Mouse (Mus musculus) layer of hippocampus, adult 9-11 months (tissue): ENCODE results near the gene Pard6b.
"Not testable (repeated sequence)": the region's sequence is repeated elsewhere in the genome, so short reads cannot be mapped to it uniquely, and the experiment has no call there.

Experiments used
- DNase-seq: peaks from one replicate; pipeline ENCODE4 v3.0.0; 2022

The Pard6b gene

DNA sequence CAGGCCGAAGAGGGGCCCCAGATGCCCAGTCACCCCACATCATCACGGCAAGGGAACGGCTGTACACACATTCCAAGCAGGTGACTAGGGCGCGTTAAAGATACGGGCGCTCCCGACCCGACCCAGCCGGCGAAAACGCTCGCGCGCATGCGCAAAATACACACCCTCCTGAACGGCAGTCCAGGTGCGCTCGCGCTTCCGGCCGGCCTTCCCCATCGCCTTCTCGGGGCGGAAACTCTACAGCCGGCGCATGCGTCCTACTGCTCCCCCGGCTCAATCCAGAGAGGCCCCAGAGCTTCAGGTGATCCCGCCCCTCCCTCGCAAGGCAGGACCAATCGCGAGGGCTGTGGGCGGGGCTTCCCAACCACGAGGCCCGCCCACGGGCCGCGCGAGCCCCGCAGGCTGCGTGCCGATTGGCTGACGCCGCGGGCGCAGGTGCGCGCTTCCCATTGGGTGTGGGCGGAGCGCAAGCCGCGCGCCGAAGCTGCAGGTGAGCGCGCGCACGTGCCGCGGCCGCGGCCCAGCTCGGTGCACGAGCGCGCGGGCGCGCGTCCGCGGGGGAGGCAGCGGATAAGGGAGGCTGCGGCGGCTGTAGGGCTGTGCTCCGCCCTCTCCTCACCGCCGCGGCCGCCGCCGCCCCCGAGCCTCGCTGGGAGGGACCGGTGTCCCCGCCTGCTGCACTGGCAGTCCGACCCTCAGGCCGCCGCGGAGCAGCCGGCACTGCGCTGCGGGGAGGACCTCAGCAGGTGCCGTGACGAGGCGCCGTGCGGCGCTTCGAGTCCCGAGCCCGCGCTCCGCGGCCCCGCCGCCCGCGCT, at the start of gene Pard6b:
TSS of gene Pard6b (plus strand) at position 574 of the 816 bp plus-strand sequence.
- peak; percentile 99 for DNase-seq

DNA sequence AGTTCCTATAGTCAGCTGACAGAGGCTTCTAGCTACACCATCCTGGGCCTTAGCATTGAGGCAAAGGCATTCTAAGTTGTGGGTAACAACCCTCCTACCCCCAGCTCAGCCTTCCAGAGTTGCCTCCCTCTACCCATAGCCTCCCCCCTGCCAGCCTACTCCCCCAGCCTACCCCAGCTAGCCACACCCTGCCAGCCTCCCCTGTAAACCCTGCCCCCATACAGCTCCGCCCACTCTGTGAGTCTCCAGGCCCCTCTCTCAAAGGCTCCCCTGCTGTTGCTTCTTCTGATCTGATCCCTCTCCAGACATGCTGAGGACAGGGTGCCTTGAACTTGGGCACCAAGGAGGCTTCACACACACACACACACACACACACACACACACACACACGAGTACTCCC, 49.0 kb upstream of the Pard6b start:
- no peak for DNase-seq

DNA sequence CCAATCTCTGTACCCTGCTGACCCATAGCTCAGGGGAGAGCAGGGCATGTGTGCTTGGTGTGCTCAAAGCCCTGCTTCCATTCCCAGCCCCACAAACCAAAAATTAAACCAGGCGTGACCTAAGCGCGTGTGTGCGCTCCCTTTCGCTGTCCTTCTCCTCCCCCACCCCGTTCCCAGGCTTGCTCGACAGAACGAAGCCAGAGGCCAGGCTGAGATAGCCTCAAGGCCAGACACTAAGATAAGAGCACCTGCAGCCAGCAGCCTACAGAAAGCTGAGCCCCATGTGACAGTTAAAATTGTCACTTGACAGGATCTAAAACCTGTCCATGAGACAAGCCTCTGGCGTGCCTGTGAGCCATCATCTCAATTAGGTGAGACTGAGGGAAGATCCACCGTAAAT, 46.9 kb upstream of the Pard6b start:
- no peak for DNase-seq

DNA sequence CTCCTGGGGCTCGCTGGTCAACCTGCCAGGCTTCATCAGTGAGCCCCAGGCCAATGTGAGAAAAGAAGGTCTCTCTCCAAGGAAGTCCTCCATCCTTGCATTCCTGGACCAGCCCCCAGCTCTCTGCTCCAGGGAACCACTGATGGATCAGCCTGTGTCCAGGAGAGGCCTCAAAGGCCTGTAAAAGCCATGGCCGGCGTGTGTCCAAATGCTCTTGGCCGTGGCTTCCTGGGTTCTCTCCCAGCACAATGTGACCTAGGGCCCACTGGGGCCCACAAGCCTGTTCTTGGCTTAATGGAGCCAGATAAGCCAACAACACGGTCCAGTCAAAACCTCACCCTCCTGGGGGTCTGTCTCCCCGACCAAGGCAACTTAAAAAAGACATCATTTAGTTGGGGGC, 44.9 kb upstream of the Pard6b start:
- no peak for DNase-seq

DNA sequence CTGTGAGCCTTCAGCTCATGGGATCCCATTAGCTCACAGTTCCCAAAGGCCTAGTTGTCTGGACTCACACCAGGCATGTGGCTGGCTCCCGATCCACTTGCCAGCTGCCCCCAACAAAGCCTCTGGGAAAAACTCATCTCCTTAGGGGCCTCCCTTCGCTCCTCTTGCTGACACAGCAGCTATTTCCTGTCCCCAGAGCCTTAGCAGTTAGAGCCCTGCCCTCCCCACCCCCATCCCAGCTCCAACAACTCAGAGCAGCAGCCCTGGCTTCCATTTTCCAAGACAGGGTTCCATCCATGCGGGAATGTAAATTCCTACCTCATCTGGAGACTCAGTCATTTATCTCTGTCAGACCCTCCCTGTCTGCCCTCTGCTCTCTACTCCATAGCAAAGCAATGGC, 43.7 kb upstream of the Pard6b start:
- DNase-seq = no peak

DNA sequence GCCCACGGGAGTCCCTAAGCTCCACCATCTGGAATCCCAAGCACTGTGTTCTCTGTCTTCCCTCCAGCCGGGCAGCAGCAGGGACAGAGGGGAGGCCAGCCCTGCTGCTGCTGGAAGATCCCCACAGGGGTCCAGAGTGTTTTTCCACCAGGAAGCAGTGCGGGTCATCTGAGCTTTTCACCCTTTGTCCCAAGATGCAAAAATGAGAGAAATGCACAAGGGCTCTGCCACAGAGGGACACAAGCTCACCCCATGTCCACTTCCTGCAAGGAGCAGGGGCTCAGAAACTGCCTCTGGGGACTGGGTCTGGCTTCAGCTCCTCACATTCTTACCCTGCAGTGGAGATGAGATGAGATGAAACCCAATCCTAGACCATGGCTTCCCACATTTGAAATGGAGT, 40.1 kb upstream of the Pard6b start:
- no peak for DNase-seq

DNA sequence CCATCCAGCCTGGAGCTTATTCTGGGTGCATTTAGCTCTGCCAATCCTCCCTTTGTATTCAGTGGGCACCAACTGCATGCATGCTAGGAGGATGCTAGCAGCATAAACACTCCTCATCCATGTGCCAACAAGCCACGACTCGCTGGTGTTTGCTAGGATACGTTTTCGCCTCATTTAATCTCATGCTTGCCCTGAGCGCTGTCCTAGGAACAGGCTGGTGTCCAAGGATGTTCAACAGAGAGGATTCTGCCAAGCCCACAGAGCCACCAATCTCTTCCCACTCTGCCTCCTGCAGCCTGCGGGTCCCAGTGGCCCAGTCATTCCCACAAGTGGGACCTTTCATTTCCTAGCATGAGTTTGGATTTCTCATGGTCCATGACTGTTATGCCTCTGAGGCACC, 38.8 kb upstream of the Pard6b start:
- DNase-seq = no peak

DNA sequence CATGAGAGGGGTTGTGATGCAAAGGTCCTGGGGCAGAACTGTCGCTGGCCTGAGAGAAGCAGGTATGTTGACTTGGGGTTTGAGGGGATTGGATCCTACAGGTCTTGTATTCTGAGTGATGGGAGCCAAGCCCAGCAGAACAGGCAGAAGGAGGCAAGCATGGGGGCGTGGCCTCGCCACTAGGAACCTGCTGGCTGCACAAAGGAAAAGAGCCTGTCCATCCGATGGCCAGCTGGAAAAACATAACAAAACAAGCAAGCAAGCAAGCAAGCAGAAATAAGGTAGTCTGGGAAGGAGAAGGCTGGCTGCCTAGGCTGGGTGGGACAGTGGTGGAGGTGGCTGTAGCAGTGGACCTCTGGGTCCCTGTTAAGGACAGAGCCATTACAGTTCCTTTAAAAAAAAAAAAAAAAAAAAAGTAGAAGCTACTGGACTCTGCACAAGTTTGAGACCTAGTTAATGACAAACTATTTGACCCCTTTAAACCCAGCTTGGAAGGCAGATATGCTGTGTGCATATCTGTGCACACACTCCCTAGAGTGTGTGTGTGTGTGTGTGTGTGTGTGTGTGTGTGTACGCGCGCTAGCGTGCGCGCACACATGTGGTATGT, 36.0 kb upstream of the Pard6b start:
- DNase-seq = no peak

DNA sequence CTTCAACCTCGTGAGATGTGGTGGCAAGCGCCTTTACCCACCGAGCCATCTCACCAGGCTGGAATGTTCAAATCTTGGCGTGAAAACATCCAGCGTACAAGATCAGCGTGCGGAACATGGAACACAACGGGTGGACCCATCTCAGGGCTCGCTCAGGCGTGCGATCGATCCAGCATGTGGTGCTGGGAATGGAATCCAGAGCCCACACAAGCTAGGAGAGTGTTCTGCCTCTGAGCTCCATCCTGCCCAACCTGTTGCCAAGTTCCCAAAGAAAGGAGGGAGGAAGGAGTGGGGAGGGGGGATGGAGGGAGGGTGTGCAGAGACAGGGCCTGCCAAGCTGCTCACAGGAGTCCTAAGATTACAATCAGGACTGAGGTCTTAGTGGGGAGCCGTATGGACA, 35.4 kb upstream of the Pard6b start:
- no peak for DNase-seq

DNA sequence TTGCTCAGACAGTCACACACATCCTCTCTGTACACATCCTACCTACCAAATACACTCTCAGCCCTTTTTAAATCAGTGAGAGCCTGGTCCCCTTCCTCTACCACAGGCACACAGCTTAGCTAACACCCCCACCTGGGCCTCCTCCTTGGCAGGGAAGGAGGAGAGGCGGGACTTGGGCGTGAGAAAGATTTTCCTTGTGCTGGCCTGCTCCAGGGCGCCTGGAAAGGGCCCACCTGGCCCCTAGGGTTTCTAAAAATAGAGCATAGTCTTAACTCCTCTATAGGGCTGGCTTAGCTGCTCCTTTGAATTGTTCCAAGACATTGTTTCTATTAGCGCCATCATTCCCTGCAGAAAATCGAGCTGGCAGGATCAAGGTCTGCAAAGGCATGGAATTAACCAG, 35.0 kb upstream of the Pard6b start:
- DNase-seq = no peak

DNA sequence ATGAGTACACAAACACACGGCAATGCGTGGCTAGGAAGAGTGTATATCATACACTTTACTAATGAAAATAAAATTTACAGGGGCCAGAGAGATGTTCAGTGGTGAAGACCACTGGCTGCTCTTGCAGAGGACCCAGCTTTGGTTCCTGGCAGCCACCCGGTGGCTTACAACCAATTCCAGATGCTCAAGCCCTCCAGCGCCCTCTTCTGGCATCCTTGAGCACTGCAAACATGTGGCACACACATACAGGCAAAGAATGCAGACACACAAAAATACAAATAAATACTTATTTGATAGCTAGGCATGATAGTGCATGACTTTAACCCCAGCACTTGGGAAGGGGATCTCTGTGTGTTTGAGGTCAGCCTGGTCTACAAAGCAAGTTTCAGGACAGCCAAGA, 34.3 kb upstream of the Pard6b start:
- no peak for DNase-seq

DNA sequence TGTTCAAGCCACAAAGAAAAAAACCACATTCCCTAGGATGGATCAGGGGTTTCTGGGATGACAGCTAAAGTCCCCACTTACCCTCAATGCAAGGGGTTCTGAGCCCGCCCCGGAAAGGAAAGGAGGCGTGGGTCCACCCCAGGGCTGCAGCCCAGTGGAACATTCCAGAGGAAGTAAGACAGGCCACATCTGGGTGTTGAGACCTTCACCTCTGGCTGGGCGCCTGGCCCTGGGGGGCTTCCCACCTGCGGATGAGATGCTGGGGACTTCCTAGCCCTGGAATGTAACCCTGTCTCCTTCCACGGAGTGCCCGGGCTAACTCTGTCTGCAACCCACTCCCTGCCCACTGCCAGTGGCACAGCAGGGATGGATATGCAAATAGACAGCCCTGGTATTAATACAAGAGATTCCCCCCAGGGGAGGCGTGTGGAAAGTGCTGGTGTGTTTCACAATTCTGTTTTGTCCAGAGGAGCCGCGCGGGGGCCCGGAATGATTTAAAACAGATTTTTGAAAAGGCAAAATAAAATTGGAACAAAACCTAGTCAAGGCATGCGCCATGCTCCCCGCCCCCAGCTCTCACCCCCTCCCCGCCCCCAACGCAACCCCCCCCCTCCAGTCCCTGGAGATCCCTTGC, 31.7 kb upstream of the Pard6b start:
- DNase-seq = no peak

DNA sequence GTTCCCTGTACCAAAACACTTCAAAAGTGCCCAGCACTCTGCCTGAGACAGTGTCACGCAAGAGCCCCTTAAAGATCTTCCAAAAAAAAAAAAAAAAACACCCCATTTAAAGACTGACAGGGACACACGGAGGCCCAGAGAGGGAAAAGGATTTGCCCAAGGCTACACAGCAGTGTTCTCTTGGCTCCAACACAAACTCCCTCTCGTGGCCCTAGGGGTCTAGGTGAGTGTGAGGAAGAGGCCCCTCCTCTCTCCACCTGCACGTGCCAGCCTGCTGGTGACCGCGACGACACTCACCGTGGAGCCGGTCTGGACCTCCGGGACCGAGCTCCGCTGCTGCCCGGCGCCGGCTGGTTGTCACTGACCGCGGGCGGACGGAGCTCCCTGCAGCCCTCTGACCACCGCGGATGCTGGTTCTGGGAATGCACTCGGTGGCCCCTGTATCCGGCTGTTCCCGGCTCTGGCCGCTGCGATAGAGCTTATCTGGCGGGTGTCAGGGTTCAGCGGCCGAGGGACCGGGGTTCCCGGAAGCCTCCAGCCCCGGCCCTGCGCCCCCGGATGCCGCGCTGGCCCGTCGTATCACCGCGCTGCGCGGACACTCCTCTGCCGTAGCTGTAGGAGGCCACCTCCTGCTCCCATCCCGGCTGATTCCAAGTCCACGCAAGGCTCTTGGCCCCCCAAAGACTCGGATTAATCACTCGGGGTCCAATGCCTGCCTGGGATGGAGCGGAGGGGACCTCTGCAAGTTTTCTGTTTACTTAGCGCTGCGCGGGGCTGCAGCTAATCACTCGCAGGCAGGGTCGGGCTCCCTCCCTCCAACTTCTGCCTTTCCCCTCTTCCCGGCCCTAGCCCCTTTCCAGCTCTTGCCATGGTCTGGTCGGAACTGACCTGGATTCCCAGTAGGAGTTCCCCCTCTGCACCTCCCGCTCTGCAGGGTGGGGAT, 30.5 kb upstream of the Pard6b start:
- DNase-seq = no peak

DNA sequence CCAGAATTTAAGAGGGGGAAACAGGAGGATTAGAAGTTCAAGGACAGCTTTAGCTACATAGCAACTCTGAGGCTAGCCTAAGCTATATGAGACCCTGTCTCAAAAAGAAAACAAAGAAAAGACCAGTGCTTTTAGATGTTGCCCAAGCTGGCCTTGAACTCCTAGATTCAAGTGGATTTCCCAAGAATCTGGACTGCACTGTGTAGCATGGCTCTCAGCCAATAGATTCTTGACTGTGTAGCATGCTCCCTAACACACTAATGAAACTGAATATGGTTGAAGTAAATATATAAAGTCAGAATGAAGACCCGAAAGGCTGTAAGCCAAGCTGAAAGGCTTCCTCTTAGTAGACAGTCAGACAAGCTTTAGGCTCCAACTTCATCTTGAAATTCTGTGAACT, 28.6 kb upstream of the Pard6b start:
- no peak for DNase-seq

DNA sequence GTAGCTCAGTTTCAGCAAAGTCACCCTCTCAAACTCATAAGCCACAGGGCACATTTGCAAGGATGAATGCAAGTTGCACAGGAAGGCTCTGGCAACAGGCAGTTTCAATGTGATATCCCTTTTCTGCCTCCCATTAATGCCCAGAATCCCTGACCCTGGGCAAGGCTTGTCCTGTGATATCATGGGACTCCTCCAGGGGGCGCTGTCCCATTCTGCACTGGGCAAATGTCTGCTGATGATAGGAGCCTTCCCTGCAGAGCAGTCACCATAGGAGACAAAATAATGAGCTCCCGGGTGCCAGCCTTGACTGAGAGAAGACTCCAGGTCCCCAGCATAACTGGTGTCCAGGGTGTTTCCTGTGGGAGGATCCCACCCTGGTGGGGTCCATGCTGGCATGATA, 28.1 kb upstream of the Pard6b start:
- no peak for DNase-seq

DNA sequence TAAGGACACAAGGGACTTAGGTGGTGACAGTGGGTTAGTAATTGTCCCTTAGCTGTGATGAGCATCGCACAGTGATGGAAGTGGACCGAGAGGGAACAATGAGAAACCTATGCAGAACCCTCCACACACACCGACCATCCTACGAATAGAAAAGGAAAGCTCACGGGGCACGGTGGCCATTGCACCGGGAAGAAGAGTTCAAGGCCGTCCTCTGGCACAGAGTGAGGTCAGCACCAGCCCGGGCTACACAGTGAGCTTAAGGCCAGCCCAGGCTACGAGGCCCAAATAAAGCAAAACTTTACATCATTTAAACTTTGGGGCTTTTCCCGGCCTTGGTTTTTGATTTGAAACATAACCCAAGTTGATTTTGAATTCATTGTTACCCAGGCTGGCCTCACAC, 26.7 kb upstream of the Pard6b start:
- DNase-seq = no peak

DNA sequence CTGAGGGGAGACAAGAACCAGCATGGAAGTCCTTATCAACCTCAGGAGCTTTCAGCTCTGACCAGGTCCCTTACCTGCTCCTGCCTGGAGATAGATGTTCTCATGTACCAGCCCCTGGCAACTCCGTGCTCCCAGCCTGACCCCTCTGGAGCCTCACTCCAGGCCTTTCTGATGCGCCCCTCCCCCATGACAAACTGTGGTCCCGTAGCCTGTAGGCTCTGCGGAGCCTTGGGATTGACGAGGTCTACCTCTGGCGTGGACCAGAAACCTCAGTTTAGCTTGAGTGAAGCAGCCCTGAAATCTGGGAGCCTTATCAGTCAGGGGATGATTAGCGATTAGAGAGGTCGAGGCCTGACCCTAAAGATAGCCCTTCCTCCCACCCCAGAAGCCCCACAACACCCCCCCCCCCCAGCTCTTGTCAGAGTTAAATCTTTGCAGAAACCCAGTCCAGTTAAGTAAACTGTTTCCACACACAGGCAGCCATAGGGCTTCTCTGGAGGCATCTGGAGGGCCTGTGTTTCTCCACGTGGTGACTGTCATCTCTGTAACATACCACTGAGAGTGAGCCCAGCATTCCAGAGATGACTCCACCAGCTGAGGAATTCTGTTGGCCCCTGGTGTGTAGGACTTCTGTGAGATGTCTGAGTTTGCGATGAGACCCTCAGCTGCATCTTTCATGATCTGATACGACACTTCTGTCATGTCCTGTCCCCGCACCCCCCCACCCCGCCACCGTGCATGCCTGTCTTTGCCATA, 24.7 kb upstream of the Pard6b start:
- no peak for DNase-seq

DNA sequence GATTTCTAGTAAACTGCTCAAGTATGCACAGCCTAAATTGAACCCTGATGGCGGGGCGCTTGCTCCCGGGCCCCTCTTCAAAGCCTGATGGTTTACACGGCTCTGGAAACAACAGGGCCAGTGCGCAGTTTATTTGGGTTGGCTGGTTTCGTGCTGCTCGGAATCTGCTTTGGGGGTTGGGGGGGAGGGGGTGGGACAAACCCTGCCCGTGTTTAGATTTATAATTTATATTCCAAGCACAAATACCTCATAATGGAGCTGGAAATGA, 24.2 kb upstream of the Pard6b start:
- DNase-seq = no peak

DNA sequence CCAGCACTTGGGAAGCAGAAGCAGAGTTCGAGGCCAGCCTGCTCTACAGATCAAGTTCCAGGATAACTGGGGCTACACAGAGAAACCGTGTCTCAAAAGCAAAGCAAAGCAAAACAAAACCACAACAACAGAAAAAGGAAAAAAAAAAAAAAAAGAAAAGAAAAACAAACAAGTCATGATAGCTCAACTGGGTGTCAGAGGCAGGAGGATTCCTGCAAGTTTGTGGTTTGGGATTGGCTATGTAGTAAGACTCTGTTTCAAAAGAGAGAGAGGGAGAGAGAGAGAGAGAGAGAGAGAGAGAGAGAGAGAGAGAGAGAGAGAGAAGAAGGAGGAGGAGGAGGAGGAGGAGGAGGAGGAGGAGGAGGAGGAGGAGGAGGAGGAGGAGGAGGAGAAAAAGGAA, 22.9 kb upstream of the Pard6b start:
- DNase-seq = not testable (repeated sequence)

DNA sequence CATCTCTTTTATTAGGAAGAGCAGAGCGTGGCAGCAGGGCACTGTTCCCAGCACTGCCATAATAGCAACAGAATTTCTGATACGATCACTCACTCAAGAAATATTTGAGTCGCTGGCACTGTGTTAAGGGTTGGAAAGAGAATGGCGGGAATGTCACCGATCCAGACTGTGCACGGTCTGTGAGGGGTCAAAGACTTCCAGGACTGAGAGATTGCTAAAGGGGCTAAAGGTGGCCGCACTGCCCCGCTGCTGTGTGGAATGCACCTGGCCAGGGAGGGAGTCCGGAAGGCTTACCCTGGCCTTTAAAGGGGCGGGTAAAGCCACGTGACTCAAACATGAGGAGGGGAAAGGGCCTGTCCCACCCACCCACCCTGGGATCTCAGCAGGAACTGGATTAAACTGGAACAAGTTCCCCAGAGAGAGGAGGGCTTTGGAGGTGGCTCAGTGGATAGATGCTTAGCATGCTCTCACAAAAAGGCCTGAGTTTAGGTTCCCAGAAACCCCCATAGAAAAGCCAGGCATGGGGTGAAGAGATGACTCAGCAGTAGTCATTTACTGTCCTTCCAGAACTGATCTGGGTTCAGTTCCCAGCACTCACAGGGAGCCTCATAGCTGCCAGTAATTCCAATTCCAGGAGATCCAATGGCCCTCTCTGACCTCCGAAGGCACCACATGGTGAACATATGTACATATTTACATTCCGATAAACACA, 22.2 kb upstream of the Pard6b start:
- DNase-seq = no peak

DNA sequence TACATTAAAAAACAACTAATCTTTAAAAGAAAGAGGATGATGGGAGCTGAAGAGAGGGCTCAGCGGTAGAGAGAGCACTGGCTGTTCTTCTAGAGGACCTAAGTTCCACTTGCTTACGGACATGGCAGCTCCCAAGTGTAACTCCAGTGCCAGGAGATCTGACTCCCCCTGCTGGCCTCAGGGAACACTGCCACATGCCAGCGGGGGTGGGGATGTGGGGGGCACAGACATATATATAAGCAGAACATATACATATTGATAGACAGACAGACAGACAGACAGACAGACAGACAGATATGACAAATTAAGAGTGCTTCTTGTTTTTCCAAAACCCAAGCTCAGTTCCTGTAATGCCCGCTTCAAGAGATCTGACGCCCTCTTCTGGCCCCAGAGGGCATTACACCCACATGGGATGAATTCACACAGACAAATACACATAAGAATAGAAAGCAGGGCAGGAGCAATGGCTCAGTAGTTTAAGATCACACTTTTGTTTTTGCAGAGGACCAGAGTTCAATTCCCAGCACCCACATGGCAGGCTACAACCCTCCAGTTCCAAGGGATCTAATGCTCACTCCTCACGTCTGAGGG, 21.5 kb upstream of the Pard6b start:
- DNase-seq = no peak

DNA sequence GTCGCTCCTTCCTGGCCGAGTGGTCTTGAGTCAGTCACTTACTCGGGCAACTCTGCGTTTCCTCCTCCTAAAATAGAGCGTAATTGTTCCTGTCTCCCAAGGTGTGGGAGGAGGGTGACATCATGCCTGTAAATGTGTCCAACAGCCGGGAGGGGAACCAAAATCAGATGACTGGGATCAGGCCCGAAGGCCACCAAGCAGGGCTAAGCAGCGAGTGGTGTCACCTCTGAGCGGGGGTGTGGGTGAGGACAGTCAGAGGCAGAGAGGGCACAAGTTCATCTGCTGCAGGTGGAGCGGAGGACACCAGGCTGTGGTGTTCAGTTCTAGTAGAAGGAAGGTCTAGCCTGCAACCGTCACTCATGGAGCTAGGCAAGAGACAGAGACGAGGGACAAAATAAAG, 17.1 kb upstream of the Pard6b start:
- no peak for DNase-seq
